Mouse (Mus musculus) liver, adult 2 months (tissue): ENCODE measurements at regions not wholly inside any gene's neighbourhood (a gene's known extent, or its start where the extent isn't known, plus 50 kb on each side); places are given as distances from the start of the nearest gene placed in this dataset.

Experiments used
- CTCF ChIP-seq: fragments of 200-500 bp; IDR thresholded peaks from 2 replicates; pipeline ENCODE4 v1.5.1; 2011; ENCODE audit warnings: low read depth, low read length, control low read depth
- POLR2A ChIP-seq: fragments of 200-500 bp; IDR thresholded peaks from 2 replicates; pipeline ENCODE4 v1.6.1; 2011; ENCODE audit warnings: low read length, control low read depth; ENCODE audit not compliant: insufficient read depth; ENCODE audit errors: extremely low read depth

GRCm38 (mm10) chr14:52553399-52553798, 57.9 kb upstream of the Olfr1507 start:
- no peak for TF ChIP-seq POLR2A
- no peak for TF ChIP-seq CTCF
